Mouse (Mus musculus): ENCODE results near the gene Cped1.

DNA sequence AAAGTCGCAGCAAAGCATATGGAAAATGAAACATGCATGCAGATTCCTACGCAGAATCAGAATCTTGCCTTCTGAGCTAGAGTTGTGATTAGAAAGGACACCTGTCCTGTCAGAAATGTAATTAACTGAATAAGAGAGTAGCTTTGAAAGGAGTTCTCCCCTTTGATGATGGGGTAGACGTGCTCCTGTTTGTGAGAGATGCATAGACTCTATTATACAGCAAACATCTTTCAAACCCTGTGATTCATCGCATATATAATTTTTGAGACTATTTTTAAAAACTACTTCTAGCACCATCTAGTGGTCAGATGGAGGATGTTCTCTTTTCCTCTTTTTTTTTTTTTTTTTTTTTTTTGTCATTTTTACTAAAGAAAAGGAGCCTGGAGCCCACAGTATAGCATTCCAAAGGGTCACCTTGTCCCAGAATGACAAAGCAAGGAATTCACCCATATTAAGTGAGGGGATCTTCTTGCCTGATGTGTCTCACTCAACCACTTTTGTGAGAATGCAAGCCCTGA lies 85.7 kb downstream of the Cped1 start:
- TF ChIP-seq CTCF (IDR thresholded peaks at IDR 0.05) (peak; percentile 76), POLR2A (IDR thresholded peaks at IDR 0.05; ENCODE audit: insufficient read depth, low read depth, low read length) (no peak)

Measured in heart, adult 2 months (tissue).